Mouse (Mus musculus): ENCODE data around the gene Grip1. TPM values are rescaled to one million over a fixed set of nuclear protein-coding genes. Genes with fewer than 3 reads are reported as not detected.

Grip1 gene
- polyA plus RNA-seq, 1 experiment from 2014 or later: 5.4 TPM

- H3K9ac ChIP-seq (ENCODE audit: low read depth, low read length): no peak overlapping the region
- no peak for ATAC-seq (ENCODE audit: low FRiP score, low TSS enrichment)
- no peak overlapping the region for H3K4me3 ChIP-seq (ENCODE audit: low read length)
- WGBS: 51% methylated on average over 9 of the region's 9 CpGs
- H3K4me1 ChIP-seq (ENCODE audit: control insufficient read depth, insufficient read depth, low read length): peaks cover 6% of the 10 kb centered on the region; the same call in 1 of the 2 replicates
- no peak overlapping the region for H3K27ac ChIP-seq (ENCODE audit: low read depth, low read length)
- no peaks in the 10 kb centered on the region for H3K36me3 ChIP-seq (ENCODE audit: control insufficient read depth, insufficient read depth, low read length)
- no peak overlapping the region for H3K4me2 ChIP-seq (replicated peaks; ENCODE audit: low read depth, low read length)
- no peaks in the 10 kb centered on the region for H3K9me3 ChIP-seq (ENCODE audit: control insufficient read depth, low read length)
- H3K27me3 ChIP-seq (ENCODE audit: control insufficient read depth, insufficient read depth, low read length): no peaks in the 10 kb centered on the region
Measured at GRCm38 (mm10) chr10:119610279-119610895, 156.8 kb downstream of the Grip1 start.

- Histone ChIP-seq H3K4me2 (replicated peaks; ENCODE audit: low read depth, low read length) (no peak overlapping the region), H3K27ac (ENCODE audit: low read depth, low read length) (no peak overlapping the region), H3K9ac (ENCODE audit: low read depth, low read length) (no peak overlapping the region), H3K36me3 (ENCODE audit: control insufficient read depth, insufficient read depth, low read length) (no peaks in the 10 kb centered on the region), H3K4me1 (ENCODE audit: control insufficient read depth, insufficient read depth, low read length) (peaks cover 15% of the 10 kb centered on the region), H3K9me3 (ENCODE audit: control insufficient read depth, low read length) (no peaks in the 10 kb centered on the region), H3K4me3 (ENCODE audit: low read length) (no peak overlapping the region), H3K27me3 (ENCODE audit: control insufficient read depth, insufficient read depth, low read length) (no peaks in the 10 kb centered on the region)
- 86% methylated on average over 5 of the region's 5 CpGs for WGBS
- no peak for ATAC-seq (ENCODE audit: low FRiP score, low TSS enrichment)
Measured at GRCm38 (mm10) chr10:119612034-119612433, 158.4 kb downstream of the Grip1 start.

- Histone ChIP-seq H3K27me3 (ENCODE audit: control insufficient read depth, insufficient read depth, low read length) (no peaks in the 10 kb centered on the region), H3K27ac (ENCODE audit: low read depth, low read length) (peak overlapping the region; percentile 38; the same call in 1 of the 2 replicates), H3K4me3 (ENCODE audit: low read length) (no peak overlapping the region), H3K9ac (ENCODE audit: low read depth, low read length) (no peak overlapping the region), H3K9me3 (ENCODE audit: control insufficient read depth, low read length) (no peaks in the 10 kb centered on the region), H3K4me1 (ENCODE audit: control insufficient read depth, insufficient read depth, low read length) (peaks cover 15% of the 10 kb centered on the region), H3K36me3 (ENCODE audit: control insufficient read depth, insufficient read depth, low read length) (no peaks in the 10 kb centered on the region), H3K4me2 (replicated peaks; ENCODE audit: low read depth, low read length) (peak overlapping the region; percentile 5; the same call in 1 of the 2 replicates)
- no peak for ATAC-seq (ENCODE audit: low FRiP score, low TSS enrichment)
- WGBS: 50% methylated on average over 7 of the region's 7 CpGs
Measured at GRCm38 (mm10) chr10:119614726-119615125, 161.1 kb downstream of the Grip1 start.

GRCm38 (mm10) chr10:119615240-119615885 lies 161.7 kb downstream of the Grip1 start:
- H3K9me3 ChIP-seq (ENCODE audit: control insufficient read depth, low read length): no peaks in the 10 kb centered on the region
- WGBS: 67% methylated on average over 14 of the region's 14 CpGs
- peak; percentile 91 for ATAC-seq (ENCODE audit: low FRiP score, low TSS enrichment)
- peaks cover 15% of the 10 kb centered on the region for H3K4me1 ChIP-seq (ENCODE audit: control insufficient read depth, insufficient read depth, low read length)
- no peak overlapping the region for H3K9ac ChIP-seq (ENCODE audit: low read depth, low read length)
- no peak overlapping the region for H3K4me3 ChIP-seq (ENCODE audit: low read length)
- H3K27ac ChIP-seq (ENCODE audit: low read depth, low read length): no peak overlapping the region
- no peaks in the 10 kb centered on the region for H3K36me3 ChIP-seq (ENCODE audit: control insufficient read depth, insufficient read depth, low read length)
- H3K4me2 ChIP-seq (replicated peaks; ENCODE audit: low read depth, low read length): no peak overlapping the region
- no peaks in the 10 kb centered on the region for H3K27me3 ChIP-seq (ENCODE audit: control insufficient read depth, insufficient read depth, low read length)

GRCm38 (mm10) chr10:119616078-119616477 lies 162.4 kb downstream of the Grip1 start:
- no peak overlapping the region for H3K4me3 ChIP-seq (ENCODE audit: low read length)
- peaks cover 15% of the 10 kb centered on the region for H3K4me1 ChIP-seq (ENCODE audit: control insufficient read depth, insufficient read depth, low read length)
- H3K36me3 ChIP-seq (ENCODE audit: control insufficient read depth, insufficient read depth, low read length): no peaks in the 10 kb centered on the region
- no peak overlapping the region for H3K27ac ChIP-seq (ENCODE audit: low read depth, low read length)
- no peaks in the 10 kb centered on the region for H3K27me3 ChIP-seq (ENCODE audit: control insufficient read depth, insufficient read depth, low read length)
- ATAC-seq (ENCODE audit: low FRiP score, low TSS enrichment): no peak
- no peaks in the 10 kb centered on the region for H3K9me3 ChIP-seq (ENCODE audit: control insufficient read depth, low read length)
- no peak overlapping the region for H3K9ac ChIP-seq (ENCODE audit: low read depth, low read length)
- no peak overlapping the region for H3K4me2 ChIP-seq (replicated peaks; ENCODE audit: low read depth, low read length)
- 72% methylated on average over 3 of the region's 3 CpGs for WGBS

- H3K4me1 ChIP-seq (ENCODE audit: control insufficient read depth, insufficient read depth, low read length): peaks cover 11% of the 10 kb centered on the region; the same call in 1 of the 2 replicates
- H3K9me3 ChIP-seq (ENCODE audit: control insufficient read depth, low read length): no peaks in the 10 kb centered on the region
- H3K36me3 ChIP-seq (ENCODE audit: control insufficient read depth, insufficient read depth, low read length): no peaks in the 10 kb centered on the region
- no peak overlapping the region for H3K27ac ChIP-seq (ENCODE audit: low read depth, low read length)
- ATAC-seq (ENCODE audit: low FRiP score, low TSS enrichment): peak; percentile 79
- no peak overlapping the region for H3K4me3 ChIP-seq (ENCODE audit: low read length)
- no peaks in the 10 kb centered on the region for H3K27me3 ChIP-seq (ENCODE audit: control insufficient read depth, insufficient read depth, low read length)
- H3K9ac ChIP-seq (ENCODE audit: low read depth, low read length): no peak overlapping the region
- H3K4me2 ChIP-seq (replicated peaks; ENCODE audit: low read depth, low read length): no peak overlapping the region
- 43% methylated on average over 4 of the region's 4 CpGs for WGBS
Measured at GRCm38 (mm10) chr10:119628656-119629055, 175.0 kb downstream of the Grip1 start.

GRCm38 (mm10) chr10:119630401-119630800 lies 176.8 kb downstream of the Grip1 start:
- H3K36me3 ChIP-seq (ENCODE audit: control insufficient read depth, insufficient read depth, low read length): no peaks in the 10 kb centered on the region
- no peak overlapping the region for H3K9ac ChIP-seq (ENCODE audit: low read depth, low read length)
- ATAC-seq (ENCODE audit: low FRiP score, low TSS enrichment): 0 out of 2 replicates have a peak, but pooled peaks have one; percentile 45
- H3K27ac ChIP-seq (ENCODE audit: low read depth, low read length): no peak overlapping the region
- no peaks in the 10 kb centered on the region for H3K27me3 ChIP-seq (ENCODE audit: control insufficient read depth, insufficient read depth, low read length)
- 35% methylated on average over 5 of the region's 5 CpGs for WGBS
- H3K9me3 ChIP-seq (ENCODE audit: control insufficient read depth, low read length): no peaks in the 10 kb centered on the region
- no peak overlapping the region for H3K4me3 ChIP-seq (ENCODE audit: low read length)
- no peak overlapping the region for H3K4me2 ChIP-seq (replicated peaks; ENCODE audit: low read depth, low read length)
- H3K4me1 ChIP-seq (ENCODE audit: control insufficient read depth, insufficient read depth, low read length): peaks cover 11% of the 10 kb centered on the region; the same call in 1 of the 2 replicates

GRCm38 (mm10) chr10:119631966-119632365 lies 178.3 kb downstream of the Grip1 start:
- no peaks in the 10 kb centered on the region for H3K36me3 ChIP-seq (ENCODE audit: control insufficient read depth, insufficient read depth, low read length)
- H3K27me3 ChIP-seq (ENCODE audit: control insufficient read depth, insufficient read depth, low read length): no peaks in the 10 kb centered on the region
- no peak overlapping the region for H3K4me3 ChIP-seq (ENCODE audit: low read length)
- 52% methylated on average over 9 of the region's 9 CpGs for WGBS
- H3K9me3 ChIP-seq (ENCODE audit: control insufficient read depth, low read length): no peaks in the 10 kb centered on the region
- no peak overlapping the region for H3K4me2 ChIP-seq (replicated peaks; ENCODE audit: low read depth, low read length)
- H3K9ac ChIP-seq (ENCODE audit: low read depth, low read length): no peak overlapping the region
- H3K27ac ChIP-seq (ENCODE audit: low read depth, low read length): no peak overlapping the region
- H3K4me1 ChIP-seq (ENCODE audit: control insufficient read depth, insufficient read depth, low read length): peaks cover 11% of the 10 kb centered on the region
- no peak for ATAC-seq (ENCODE audit: low FRiP score, low TSS enrichment)

GRCm38 (mm10) chr10:119634544-119634943 lies 180.9 kb downstream of the Grip1 start:
- H3K4me1 ChIP-seq (ENCODE audit: control insufficient read depth, insufficient read depth, low read length): peaks cover 11% of the 10 kb centered on the region
- no peaks in the 10 kb centered on the region for H3K27me3 ChIP-seq (ENCODE audit: control insufficient read depth, insufficient read depth, low read length)
- 71% methylated on average over 6 of the region's 6 CpGs for WGBS
- H3K4me2 ChIP-seq (replicated peaks; ENCODE audit: low read depth, low read length): no peak overlapping the region
- no peaks in the 10 kb centered on the region for H3K9me3 ChIP-seq (ENCODE audit: control insufficient read depth, low read length)
- H3K9ac ChIP-seq (ENCODE audit: low read depth, low read length): no peak overlapping the region
- no peak overlapping the region for H3K4me3 ChIP-seq (ENCODE audit: low read length)
- no peak overlapping the region for H3K27ac ChIP-seq (ENCODE audit: low read depth, low read length)
- no peak for ATAC-seq (ENCODE audit: low FRiP score, low TSS enrichment)
- H3K36me3 ChIP-seq (ENCODE audit: control insufficient read depth, insufficient read depth, low read length): no peaks in the 10 kb centered on the region

Data from kidney, embryonic 14.5 days (tissue).